Mouse (Mus musculus): ENCODE measurements at regions not wholly inside any gene's neighbourhood (a gene's known extent, or its start where the extent isn't known, plus 50 kb on each side); places are given as distances from the start of the nearest gene placed in this dataset.

GRCm38 (mm10) chr14:45799286-45799685 is 141.3 kb upstream of the Ddhd1 start:
- no peak overlapping the region for H3K4me2 ChIP-seq (ENCODE audit: low read depth)
- no peak overlapping the region for H3ac ChIP-seq (ENCODE audit: control insufficient read depth, insufficient read length)
- TF ChIP-seq MYOD1 (IDR thresholded peaks at IDR 0.05; ENCODE audit: control insufficient read depth in 1 of 3, insufficient read length in 2 of 3, low read depth in 2 of 3): no peak
- no peak for TF ChIP-seq TCF3 (IDR thresholded peaks at IDR 0.05; ENCODE audit: insufficient read length, low read depth)
- TF ChIP-seq POLR2AphosphoS2 (IDR thresholded peaks at IDR 0.05; ENCODE audit: insufficient read length, low read depth): no peak
- no peak for TF ChIP-seq POLR2A (IDR thresholded peaks at IDR 0.05; ENCODE audit: insufficient read length, low read depth)
- no peak for TF ChIP-seq TCF12 (IDR thresholded peaks at IDR 0.05; ENCODE audit: insufficient read depth, poor library complexity, severe bottlenecking)
- TF ChIP-seq SRF (IDR thresholded peaks at IDR 0.05; ENCODE audit: control insufficient read depth, insufficient read length, low read depth): no peak
- no peak for TF ChIP-seq REST (IDR thresholded peaks at IDR 0.05; ENCODE audit: insufficient read depth, insufficient read length)
- TF ChIP-seq USF1 (IDR thresholded peaks at IDR 0.05; ENCODE audit: low read depth): no peak
- TF ChIP-seq CEBPB (IDR thresholded peaks at IDR 0.05; ENCODE audit: insufficient read depth, poor library complexity, severe bottlenecking): no peak
- TF ChIP-seq E2F4 (IDR thresholded peaks at IDR 0.05; ENCODE audit: insufficient read depth): no peak
- no peak for TF ChIP-seq MYOG (IDR thresholded peaks at IDR 0.05; ENCODE audit: control insufficient read depth in 1 of 3, insufficient read depth in 1 of 3, insufficient read length in 2 of 3, low read depth in 2 of 3)
- no peak for TF ChIP-seq MAX (IDR thresholded peaks at IDR 0.05; ENCODE audit: low read depth)
- H3K36me3 ChIP-seq (ENCODE audit: control insufficient read depth, insufficient read depth): no peaks in the 10 kb centered on the region
- no peaks in the 10 kb centered on the region for H3K27me3 ChIP-seq (ENCODE audit: control insufficient read depth, insufficient read depth, insufficient read length)
- no peaks in the 10 kb centered on the region for H3K79me2 ChIP-seq (ENCODE audit: control insufficient read depth, insufficient read depth)
- H3K4me3 ChIP-seq: no peak overlapping the region

GRCm38 (mm10) chr14:45805950-45806349 is 148.0 kb upstream of the Ddhd1 start:
- Histone ChIP-seq H3ac (ENCODE audit: control insufficient read depth, insufficient read length) (no peak overlapping the region), H3K36me3 (ENCODE audit: control insufficient read depth, insufficient read depth) (no peaks in the 10 kb centered on the region), H3K4me2 (ENCODE audit: low read depth) (no peak overlapping the region), H3K4me3 (no peak overlapping the region), H3K27me3 (ENCODE audit: control insufficient read depth, insufficient read depth, insufficient read length) (no peaks in the 10 kb centered on the region), H3K79me2 (ENCODE audit: control insufficient read depth, insufficient read depth) (no peaks in the 10 kb centered on the region)
- TF ChIP-seq SRF (IDR thresholded peaks at IDR 0.05; ENCODE audit: control insufficient read depth, insufficient read length, low read depth): no peak
- TF ChIP-seq TCF3 (IDR thresholded peaks at IDR 0.05; ENCODE audit: insufficient read length, low read depth): no peak

GRCm38 (mm10) chr14:45806726-45807280 is 148.9 kb upstream of the Ddhd1 start:
- H3ac ChIP-seq (ENCODE audit: control insufficient read depth, insufficient read length): no peak overlapping the region
- no peak overlapping the region for H3K4me3 ChIP-seq
- no peaks in the 10 kb centered on the region for H3K27me3 ChIP-seq (ENCODE audit: control insufficient read depth, insufficient read depth, insufficient read length)
- H3K4me2 ChIP-seq (ENCODE audit: low read depth): no peak overlapping the region
- H3K79me2 ChIP-seq (ENCODE audit: control insufficient read depth, insufficient read depth): no peaks in the 10 kb centered on the region
- no peaks in the 10 kb centered on the region for H3K36me3 ChIP-seq (ENCODE audit: control insufficient read depth, insufficient read depth)
- TF ChIP-seq TCF3 (IDR thresholded peaks at IDR 0.05; ENCODE audit: insufficient read length, low read depth) (no peak), MYOD1 (IDR thresholded peaks at IDR 0.05; ENCODE audit: control insufficient read depth in 1 of 3, insufficient read length in 2 of 3, low read depth in 2 of 3) (no peak), POLR2AphosphoS2 (IDR thresholded peaks at IDR 0.05; ENCODE audit: insufficient read length, low read depth) (no peak), MAX (IDR thresholded peaks at IDR 0.05; ENCODE audit: low read depth) (no peak), TCF12 (IDR thresholded peaks at IDR 0.05; ENCODE audit: insufficient read depth, poor library complexity, severe bottlenecking) (no peak), MYOG (IDR thresholded peaks at IDR 0.05; ENCODE audit: control insufficient read depth in 1 of 3, insufficient read depth in 1 of 3, insufficient read length in 2 of 3, low read depth in 2 of 3) (no peak), SRF (IDR thresholded peaks at IDR 0.05; ENCODE audit: control insufficient read depth, insufficient read length, low read depth) (no peak), REST (IDR thresholded peaks at IDR 0.05; ENCODE audit: insufficient read depth, insufficient read length) (no peak), POLR2A (IDR thresholded peaks at IDR 0.05; ENCODE audit: insufficient read length, low read depth) (no peak), E2F4 (IDR thresholded peaks at IDR 0.05; ENCODE audit: insufficient read depth) (no peak), USF1 (IDR thresholded peaks at IDR 0.05; ENCODE audit: low read depth) (no peak), CEBPB (IDR thresholded peaks at IDR 0.05; ENCODE audit: insufficient read depth, poor library complexity, severe bottlenecking) (no peak)

- H3K79me2 ChIP-seq (ENCODE audit: control insufficient read depth, insufficient read depth): no peaks in the 10 kb centered on the region
- no peak for TF ChIP-seq POLR2A (IDR thresholded peaks at IDR 0.05; ENCODE audit: insufficient read length, low read depth)
- TF ChIP-seq E2F4 (IDR thresholded peaks at IDR 0.05; ENCODE audit: insufficient read depth): no peak
- TF ChIP-seq MAX (IDR thresholded peaks at IDR 0.05; ENCODE audit: low read depth): no peak
- TF ChIP-seq REST (IDR thresholded peaks at IDR 0.05; ENCODE audit: insufficient read depth, insufficient read length): no peak
- no peak for TF ChIP-seq USF1 (IDR thresholded peaks at IDR 0.05; ENCODE audit: low read depth)
- TF ChIP-seq MYOD1 (IDR thresholded peaks at IDR 0.05; ENCODE audit: control insufficient read depth in 1 of 3, insufficient read length in 2 of 3, low read depth in 2 of 3): no peak
- no peak for TF ChIP-seq POLR2AphosphoS2 (IDR thresholded peaks at IDR 0.05; ENCODE audit: insufficient read length, low read depth)
- no peak for TF ChIP-seq MYOG (IDR thresholded peaks at IDR 0.05; ENCODE audit: control insufficient read depth in 1 of 3, insufficient read depth in 1 of 3, insufficient read length in 2 of 3, low read depth in 2 of 3)
- no peak for TF ChIP-seq SRF (IDR thresholded peaks at IDR 0.05; ENCODE audit: control insufficient read depth, insufficient read length, low read depth)
- TF ChIP-seq TCF12 (IDR thresholded peaks at IDR 0.05; ENCODE audit: insufficient read depth, poor library complexity, severe bottlenecking): no peak
- TF ChIP-seq CEBPB (IDR thresholded peaks at IDR 0.05; ENCODE audit: insufficient read depth, poor library complexity, severe bottlenecking): no peak
- TF ChIP-seq TCF3 (IDR thresholded peaks at IDR 0.05; ENCODE audit: insufficient read length, low read depth): no peak
- no peaks in the 10 kb centered on the region for H3K27me3 ChIP-seq (ENCODE audit: control insufficient read depth, insufficient read depth, insufficient read length)
- H3K4me3 ChIP-seq: no peak overlapping the region
- H3K4me2 ChIP-seq (ENCODE audit: low read depth): no peak overlapping the region
- H3ac ChIP-seq (ENCODE audit: control insufficient read depth, insufficient read length): no peak overlapping the region
- H3K36me3 ChIP-seq (ENCODE audit: control insufficient read depth, insufficient read depth): no peaks in the 10 kb centered on the region
Measured at GRCm38 (mm10) chr14:45807767-45808166, 149.8 kb upstream of the Ddhd1 start.

GRCm38 (mm10) chr14:45809491-45809890 is 151.5 kb upstream of the Ddhd1 start:
- H3K4me2 ChIP-seq (ENCODE audit: low read depth): no peak overlapping the region
- H3K79me2 ChIP-seq (ENCODE audit: control insufficient read depth, insufficient read depth): no peaks in the 10 kb centered on the region
- H3K4me3 ChIP-seq: no peak overlapping the region
- TF ChIP-seq POLR2AphosphoS2 (IDR thresholded peaks at IDR 0.05; ENCODE audit: insufficient read length, low read depth): no peak
- no peak for TF ChIP-seq CEBPB (IDR thresholded peaks at IDR 0.05; ENCODE audit: insufficient read depth, poor library complexity, severe bottlenecking)
- TF ChIP-seq TCF12 (IDR thresholded peaks at IDR 0.05; ENCODE audit: insufficient read depth, poor library complexity, severe bottlenecking): no peak
- no peak for TF ChIP-seq TCF3 (IDR thresholded peaks at IDR 0.05; ENCODE audit: insufficient read length, low read depth)
- no peak for TF ChIP-seq USF1 (IDR thresholded peaks at IDR 0.05; ENCODE audit: low read depth)
- no peak for TF ChIP-seq MYOD1 (IDR thresholded peaks at IDR 0.05; ENCODE audit: control insufficient read depth in 1 of 3, insufficient read length in 2 of 3, low read depth in 2 of 3)
- TF ChIP-seq POLR2A (IDR thresholded peaks at IDR 0.05; ENCODE audit: insufficient read length, low read depth): no peak
- TF ChIP-seq SRF (IDR thresholded peaks at IDR 0.05; ENCODE audit: control insufficient read depth, insufficient read length, low read depth): no peak
- no peak for TF ChIP-seq MYOG (IDR thresholded peaks at IDR 0.05; ENCODE audit: control insufficient read depth in 1 of 3, insufficient read depth in 1 of 3, insufficient read length in 2 of 3, low read depth in 2 of 3)
- no peak for TF ChIP-seq MAX (IDR thresholded peaks at IDR 0.05; ENCODE audit: low read depth)
- H3ac ChIP-seq (ENCODE audit: control insufficient read depth, insufficient read length): no peak overlapping the region
- H3K36me3 ChIP-seq (ENCODE audit: control insufficient read depth, insufficient read depth): no peaks in the 10 kb centered on the region
- H3K27me3 ChIP-seq (ENCODE audit: control insufficient read depth, insufficient read depth, insufficient read length): no peaks in the 10 kb centered on the region

Data from myocyte (in vitro differentiated cells).